Mouse (Mus musculus) CH12.LX (cell line): ENCODE measurements around the gene Pld3. TPM values are rescaled to one million over a fixed set of nuclear protein-coding genes. Genes with fewer than 3 reads are reported as not detected.

Source experiments
- DNase-seq: peaks from one replicate; pipeline ENCODE4 v3.0.0-alpha.2; 2013; ENCODE audit errors: extremely low read depth
- H3K27ac ChIP-seq: 2 replicates; pipeline ENCODE4 v1.5.1; 2012; ENCODE audit warnings: low read depth, mild to moderate bottlenecking, control low read depth, moderate library complexity; ENCODE audit not compliant: insufficient read depth
- H3K27me3 ChIP-seq: replicated peaks from 2 replicates; pipeline ENCODE3; 2012; ENCODE audit warnings: inconsistent platforms
- H3K36me3 ChIP-seq, 2 experiments: replicated peaks in 1 of 2; 2 replicates each; pipeline versions ENCODE3 to v1.6.1; 2012; ENCODE audit warnings: inconsistent platforms in 1 of 2, low read length in 1 of 2, mild to moderate bottlenecking in 1 of 2, mixed read lengths in 1 of 2, moderate library complexity in 1 of 2; ENCODE audit not compliant: control insufficient read depth in 1 of 2, insufficient read depth in 1 of 2
- H3K4me1 ChIP-seq, 2 experiments: 2 replicates each; pipeline ENCODE4 v1.6.1; 2012; ENCODE audit warnings: inconsistent platforms in 1 of 2, moderate library complexity in 1 of 2; ENCODE audit not compliant: insufficient read depth in 2 of 2, control insufficient read depth in 1 of 2
- H3K4me2 ChIP-seq: 2 replicates; pipeline ENCODE4 v1.6.1; 2012; ENCODE audit warnings: low read depth, mild to moderate bottlenecking, control low read depth; ENCODE audit not compliant: poor library complexity, insufficient read depth, severe bottlenecking
- H3K4me3 ChIP-seq, 3 experiments: fragments of 150-350 bp in 1 of 3; sonication (generic) in 1 of 3; replicated peaks in 1 of 3; 2 replicates each; pipeline versions ENCODE3 to v1.5.1; 2011 to 2012; ENCODE audit warnings: low read depth in 2 of 3, low read length in 2 of 3, mild to moderate bottlenecking in 2 of 3, moderate library complexity in 2 of 3, control low read depth in 1 of 3, improper control_type of control experiment in 1 of 3, inconsistent platforms in 1 of 3, mixed read lengths in 1 of 3; ENCODE audit not compliant: poor library complexity in 1 of 3
- H3K79me2 ChIP-seq: replicated peaks from 2 replicates; pipeline ENCODE4 v1.6.1; 2012; ENCODE audit warnings: mild to moderate bottlenecking, moderate library complexity; ENCODE audit not compliant: control insufficient read depth, poor library complexity, insufficient read depth, severe bottlenecking; ENCODE audit errors: extremely low read depth
- H3K9ac ChIP-seq: 2 replicates; pipeline ENCODE4 v1.6.1; 2012; ENCODE audit warnings: low read depth, mild to moderate bottlenecking, control low read depth, moderate library complexity; ENCODE audit not compliant: insufficient read depth
- H3K9me3 ChIP-seq: replicated peaks from 2 replicates; pipeline ENCODE3; 2012; ENCODE audit warnings: low read length, inconsistent platforms, mixed read lengths
- ELF1 ChIP-seq: IDR thresholded peaks from 2 replicates; pipeline ENCODE4 v1.6.1; 2014; ENCODE audit warnings: low read depth, mild to moderate bottlenecking, inconsistent platforms, low read length, improper control_type of control experiment
- EP300 ChIP-seq: IDR thresholded peaks from 2 replicates; pipeline ENCODE4 v1.6.1; 2011; ENCODE audit warnings: low read length, improper control_type of control experiment
- ETS1 ChIP-seq: conservative IDR thresholded peaks from 2 replicates; pipeline ENCODE4 v1.6.1; 2012; ENCODE audit warnings: low read depth, mild to moderate bottlenecking, inconsistent platforms, low read length, improper control_type of control experiment, moderate library complexity
- GABPA ChIP-seq: IDR thresholded peaks from 2 replicates; pipeline ENCODE4 v1.6.1; 2012; ENCODE audit warnings: low read depth, low read length, improper control_type of control experiment, inconsistent platforms; ENCODE audit not compliant: insufficient replicate concordance
- IRF4 ChIP-seq: IDR thresholded peaks from 2 replicates; pipeline ENCODE4 v1.6.1; 2014; ENCODE audit warnings: low read depth, mild to moderate bottlenecking, inconsistent platforms, low read length, improper control_type of control experiment
- JUN ChIP-seq: IDR thresholded peaks from 2 replicates; pipeline ENCODE4 v1.6.1; 2011; ENCODE audit warnings: low read depth, mild to moderate bottlenecking, low read length, improper control_type of control experiment, moderate library complexity; ENCODE audit not compliant: insufficient read depth
- JUND ChIP-seq: conservative IDR thresholded peaks from 2 replicates; pipeline ENCODE4 v1.6.1; 2011; ENCODE audit warnings: low read depth, low read length, improper control_type of control experiment
- KAT2A ChIP-seq: IDR thresholded peaks from 2 replicates; pipeline ENCODE4 v1.6.1; 2012; ENCODE audit warnings: low read length, improper control_type of control experiment, inconsistent platforms; ENCODE audit not compliant: insufficient replicate concordance
- MYC ChIP-seq: IDR thresholded peaks from 2 replicates; pipeline ENCODE4 v1.6.1; 2011; ENCODE audit warnings: low read depth, mild to moderate bottlenecking, improper control_type of control experiment, low read length
- POLR2AphosphoS2 ChIP-seq: IDR thresholded peaks from 2 replicates; pipeline ENCODE4 v1.6.1; 2011; ENCODE audit warnings: low read depth, low read length, improper control_type of control experiment
- RAD21 ChIP-seq: IDR thresholded peaks from 2 replicates; pipeline ENCODE4 v1.6.1; 2011; ENCODE audit warnings: low read depth, mild to moderate bottlenecking, low read length, improper control_type of control experiment, moderate library complexity
- SIN3A ChIP-seq: IDR thresholded peaks from 2 replicates; pipeline ENCODE4 v1.6.1; 2012; ENCODE audit warnings: low read length, improper control_type of control experiment, inconsistent platforms
- SMC3 ChIP-seq: IDR thresholded peaks from 2 replicates; pipeline ENCODE4 v1.6.1; 2011; ENCODE audit warnings: low read depth, low read length, improper control_type of control experiment
- TBP ChIP-seq: conservative IDR thresholded peaks from 2 replicates; pipeline ENCODE4 v1.6.1; 2011; ENCODE audit warnings: low read depth, low read length, improper control_type of control experiment
- UBTF ChIP-seq: IDR thresholded peaks from 2 replicates; pipeline ENCODE4 v1.6.1; 2012; ENCODE audit warnings: low read depth, mild to moderate bottlenecking, inconsistent platforms, low read length, improper control_type of control experiment, moderate library complexity
- USF1 ChIP-seq: IDR thresholded peaks from 2 replicates; pipeline ENCODE4 v1.6.1; 2014; ENCODE audit warnings: low read depth, mild to moderate bottlenecking, inconsistent platforms, low read length, improper control_type of control experiment
- ZC3H11A ChIP-seq: IDR thresholded peaks from 2 replicates; pipeline ENCODE4 v1.6.1; 2012; ENCODE audit warnings: low read depth, mild to moderate bottlenecking, inconsistent platforms, low read length, improper control_type of control experiment
- dilution Hi-C: fragments of 300-500 bp; cut with MboI; formaldehyde crosslinking; loops from 2 replicates; pipeline ENCODE4 v1.14.3; 2020; ENCODE audit warnings: low sequenced_read_pairs; ENCODE audit not compliant: extremely low pct_unique_long_range_greater_than_20kb, extremely low pct_ligation_motif_present
- in situ Hi-C: fragments of 300-500 bp; cut with MboI; formaldehyde crosslinking; loops from 3 replicates; pipeline ENCODE4 v1.14.3; 2019; ENCODE audit warnings: low sequenced_read_pairs, low pct_ligation_motif_present, low pct_unique_long_range_greater_than_20kb, mixed read lengths
- polyA plus RNA-seq: library from polyadenylated mRNA; unstranded; fragments of >175 nt; gene quantifications from 2 replicates; pipeline ENCODE4 v1.2.1, GENCODE M21; 2012; ENCODE audit warnings: low read depth; ENCODE audit not compliant: insufficient read length
- total RNA-seq, 2 experiments: library from RNA; depleted of rRNA; stranded (reverse); fragments of 300-350 nt in 1 of 2; fragments of >200 nt in 1 of 2; gene quantifications; 2 replicates each; pipeline ENCODE4 v1.2.3; 2012 to 2014

Pld3 gene
- total and polyA plus RNA-seq, 3 experiments, result 6.0 to 21.1 (median 14.1) TPM

- TF ChIP-seq EP300 (no peak), GABPA (no peak), JUND (no peak)
- no peak overlapping the region for H3K4me2 ChIP-seq
- peaks cover 22 to 40% of the 10 kb centered on the region in 2 experiments for H3K36me3 ChIP-seq
- H3K9me3 ChIP-seq, result no peaks in the 10 kb centered on the region
- no peak overlapping the region for H3K4me3 ChIP-seq
- peaks cover 0 to 3% of the 10 kb centered on the region in 2 experiments; a peak in 1 of 4 replicates for H3K4me1 ChIP-seq
- no peak overlapping the region for H3K27ac ChIP-seq
- in situ Hi-C loops (no loop called here), dilution Hi-C loops (no loop called here)
- DNase-seq, result no peak
- H3K9ac ChIP-seq, result no peak overlapping the region
- no peaks in the 10 kb centered on the region for H3K79me2 ChIP-seq
- H3K27me3 ChIP-seq, result no peaks in the 10 kb centered on the region
These were observed 33.8 kb upstream of the Pld3 start for GRCm38 (mm10) chr7:27586861-27587260.

GRCm38 (mm10) chr7:27580380-27581174, 27.6 kb upstream of the Pld3 start:
- DNase-seq, result no peak
- H3K9me3 ChIP-seq, result no peaks in the 10 kb centered on the region
- no peaks in the 10 kb centered on the region for H3K79me2 ChIP-seq
- H3K36me3 ChIP-seq, result peaks cover 75 to 91% of the 10 kb centered on the region in 2 experiments
- in situ Hi-C loops (no loop called here), dilution Hi-C loops (no loop called here)
- H3K27me3 ChIP-seq, result no peaks in the 10 kb centered on the region
- H3K4me1 ChIP-seq, result peaks cover 3 to 22% of the 10 kb centered on the region in 2 experiments
- no peak for TF ChIP-seq UBTF
- no peak for TF ChIP-seq ELF1
- TF ChIP-seq USF1, result no peak
- no peak for TF ChIP-seq KAT2A
- TF ChIP-seq GABPA, result no peak
- TF ChIP-seq JUN, result no peak
- no peak for TF ChIP-seq RAD21
- TF ChIP-seq TBP, result no peak
- no peak for TF ChIP-seq ETS1
- no peak for TF ChIP-seq ZC3H11A
- TF ChIP-seq MYC, result no peak
- TF ChIP-seq SIN3A, result no peak
- TF ChIP-seq SMC3, result no peak
- TF ChIP-seq JUND, result no peak
- no peak for TF ChIP-seq POLR2AphosphoS2
- no peak for TF ChIP-seq IRF4
- TF ChIP-seq, all 38 proteins: peak for 0
- Histone ChIP-seq H3K4me2 (no peak overlapping the region), H3K9ac (no peak overlapping the region), H3K4me3 (no peak overlapping the region), H3K27ac (no peak overlapping the region)
